Mouse (Mus musculus) liver, postnatal 0 days (tissue): ENCODE data around the gene Nrbp1.

Source experiments
- CTCF ChIP-seq: sonication (generic); IDR thresholded peaks from 2 replicates; pipeline ENCODE4 v1.5.1; 2016; ENCODE audit warnings: antibody characterized with exemption, low read depth
- EP300 ChIP-seq: IDR thresholded peaks from 2 replicates; pipeline ENCODE4 v1.6.1; 2016; ENCODE audit warnings: antibody characterized with exemption, low read depth, mild to moderate bottlenecking

DNA sequence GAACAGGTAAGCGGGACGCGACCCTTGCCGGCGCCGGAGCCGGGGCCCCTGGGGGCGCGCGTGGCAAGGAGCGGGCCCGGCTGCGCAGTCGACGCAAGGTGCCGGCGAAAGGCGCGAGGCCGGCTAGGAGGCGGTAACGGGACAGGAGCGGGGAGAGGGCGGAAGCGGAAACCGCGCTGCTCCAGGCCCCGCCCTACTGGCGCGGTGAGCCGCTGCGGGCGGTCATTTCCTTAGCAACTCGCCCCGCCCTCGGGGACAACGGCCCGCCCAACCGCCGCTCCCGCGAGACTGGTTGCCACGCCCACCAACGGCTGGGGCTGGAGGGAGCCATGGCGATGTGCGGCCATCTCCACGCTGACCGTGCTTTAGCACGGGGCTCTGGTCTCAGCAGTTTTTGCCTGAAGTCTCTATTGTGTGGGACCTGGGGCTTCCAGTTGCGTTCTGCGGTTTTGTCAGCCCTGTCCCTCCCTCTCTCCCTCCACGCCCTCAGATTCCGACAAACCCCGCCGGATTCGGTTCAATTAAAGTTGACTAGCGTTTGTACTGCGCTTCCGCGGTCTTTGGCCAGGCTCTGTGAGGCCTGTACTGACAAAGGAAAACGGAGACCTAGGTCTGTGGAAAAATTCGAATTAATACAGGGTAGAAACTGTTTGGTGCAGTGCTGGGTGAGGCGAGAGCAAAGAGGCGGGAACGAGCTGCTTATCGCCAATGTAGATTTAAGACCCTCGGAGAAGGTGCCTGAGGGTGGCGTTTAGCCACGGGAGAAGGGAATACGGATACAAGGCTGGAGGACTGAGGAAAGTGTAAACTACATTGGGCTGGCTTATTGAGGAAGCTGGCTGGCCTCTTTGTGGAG lies 20.0 kb upstream of the Nrbp1 start, which contains the start of gene Ppm1g:
- no peak; the same call in 1 of the 2 replicates for TF ChIP-seq CTCF
- peak; percentile 68; the same call in 1 of the 2 replicates for TF ChIP-seq EP300
